Mouse (Mus musculus) neural tube, embryonic 14.5 days (tissue): ENCODE results near the gene Pusl1. TPM values are rescaled to one million over a fixed set of nuclear protein-coding genes. Genes with fewer than 3 reads are reported as not detected.

Experiments used
- ATAC-seq: fragments of 200-750 bp; cut with Nextera tagmentation; 2 replicates; pipeline ENCODE4 v1.8.0; 2017; ENCODE audit warnings: low read depth, mild to moderate bottlenecking, moderate TSS enrichment, moderate library complexity
- H3K27ac ChIP-seq: fragments of 300-500 bp; sonication (generic); 2 replicates; pipeline ENCODE4 v1.5.1; 2014; ENCODE audit warnings: low read depth, mild to moderate bottlenecking, control low read depth, low read length, moderate library complexity, mixed read lengths
- H3K27me3 ChIP-seq: fragments of 300-500 bp; sonication (generic); 2 replicates; pipeline ENCODE4 v1.6.1; 2014; ENCODE audit warnings: low read length; ENCODE audit not compliant: control insufficient read depth, insufficient read depth
- H3K36me3 ChIP-seq: fragments of 300-500 bp; sonication (generic); 2 replicates; pipeline ENCODE4 v1.6.1; 2014; ENCODE audit warnings: low read length, mixed read lengths; ENCODE audit not compliant: control insufficient read depth, insufficient read depth
- H3K4me1 ChIP-seq: fragments of 300-500 bp; sonication (generic); 2 replicates; pipeline ENCODE4 v1.6.1; 2014; ENCODE audit warnings: low read length; ENCODE audit not compliant: control insufficient read depth, insufficient read depth
- H3K4me2 ChIP-seq: fragments of 300-500 bp; sonication (generic); 2 replicates; pipeline ENCODE4 v1.6.1; 2014; ENCODE audit warnings: mild to moderate bottlenecking, low read depth, low read length, control low read depth
- H3K4me3 ChIP-seq: fragments of 300-500 bp; sonication (generic); 2 replicates; pipeline ENCODE4 v1.5.1; 2014; ENCODE audit warnings: low read depth, low read length, control low read depth, mixed read lengths
- H3K9ac ChIP-seq: fragments of 300-500 bp; sonication (generic); replicated peaks from 2 replicates; pipeline ENCODE4 v1.6.1; 2014; ENCODE audit warnings: low read depth, mild to moderate bottlenecking, control low read depth, low read length, mixed read lengths
- H3K9me3 ChIP-seq: fragments of 300-500 bp; sonication (generic); 2 replicates; pipeline ENCODE4 v1.6.1; 2016; ENCODE audit warnings: low read length; ENCODE audit not compliant: control insufficient read depth
- WGBS: fragments of 180-500 bp; shearing (Covaris S2); extraction: QIAGEN DNeasy Blood & Tissue Kit; methylation state at CpG from one replicate; pipeline ENCODE4 v1.1.7; 2014; 5-methylcytosine and 5-hydroxymethylcytosine counted together
- polyA plus RNA-seq: library from polyadenylated mRNA; unstranded; fragments of >200 nt; fragmentation: Nextera tagmentation; extraction: Ambion mirVana; gene quantifications from 2 replicates; pipeline ENCODE4 v1.2.1, GENCODE M21; 2014

Pusl1 gene
- polyA plus RNA-seq, 1 experiment from 2014 or later: 53.4 TPM

DNA sequence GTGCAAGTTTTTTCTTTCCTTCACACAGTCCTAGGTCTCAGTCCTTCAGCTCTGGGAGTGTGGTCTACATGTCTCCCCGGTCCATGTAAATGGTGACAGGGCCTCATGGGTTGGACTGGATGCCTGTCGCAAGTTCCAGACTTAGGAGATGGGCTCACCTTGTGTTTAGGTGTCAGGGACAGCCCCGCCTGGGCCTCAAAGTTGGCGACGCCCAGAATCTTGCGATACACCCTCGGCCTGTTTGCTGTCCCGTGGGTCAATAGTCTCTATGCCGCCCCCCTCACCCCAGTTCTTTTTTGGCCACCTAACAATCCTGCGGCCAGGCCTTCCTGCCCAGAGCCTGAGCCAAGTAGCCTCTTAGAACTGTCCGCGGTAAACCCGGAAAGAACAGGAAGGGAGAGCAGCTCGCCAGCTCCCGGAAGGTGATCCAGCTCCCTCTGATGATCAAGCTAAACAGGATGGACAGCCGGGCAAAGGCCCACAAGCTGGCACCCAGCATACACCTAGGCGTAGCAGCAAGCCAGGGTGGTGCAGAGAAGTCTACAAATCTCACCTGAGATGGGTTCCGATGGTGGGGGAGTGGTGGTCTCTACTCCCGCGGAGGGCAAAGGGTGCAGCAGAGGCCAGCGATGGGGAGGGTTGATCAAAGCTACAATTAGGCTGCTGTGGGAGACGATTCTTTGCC, 22.8 kb downstream of the Pusl1 start:
- peak overlapping the region; percentile 89 for H3K4me2 ChIP-seq
- H3K36me3 ChIP-seq: peaks cover 27% of the 10 kb centered on the region
- H3K9me3 ChIP-seq: no peaks in the 10 kb centered on the region
- H3K27me3 ChIP-seq: no peaks in the 10 kb centered on the region
- peak overlapping the region; percentile 69 for H3K4me3 ChIP-seq
- ATAC-seq: peak; percentile 60
- H3K4me1 ChIP-seq: peaks cover 14% of the 10 kb centered on the region; the same call in 1 of the 2 replicates
- H3K9ac ChIP-seq: peak overlapping the region; percentile 72
- no peak overlapping the region; the same call in 1 of the 2 replicates for H3K27ac ChIP-seq
- 12% methylated on average over 22 of the region's 22 CpGs for WGBS

DNA sequence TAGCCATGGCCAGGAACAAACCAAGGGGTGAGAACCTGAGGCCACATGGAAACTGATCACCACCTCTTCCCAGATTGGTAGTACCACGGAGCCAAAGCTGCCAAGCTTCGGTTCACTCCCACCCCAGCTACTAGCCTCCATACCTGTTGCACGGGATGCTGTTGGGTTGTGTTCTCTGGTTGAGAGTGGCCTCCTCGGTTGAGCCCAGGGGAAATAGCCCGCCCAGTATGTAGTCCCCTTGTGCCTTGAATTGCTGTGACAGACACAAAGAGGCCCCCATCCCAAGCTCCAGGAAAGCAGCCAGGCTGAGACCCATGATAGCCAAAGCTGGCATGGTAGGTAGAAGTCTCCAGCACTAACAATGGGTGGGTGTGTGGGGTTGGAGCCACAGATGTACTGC, 28.6 kb downstream of the Pusl1 start, which contains the start of gene Tas1r3:
Gene Tas1r3, minus strand, starts transcription at position 362 of the 400 bp plus-strand sequence.
- Histone ChIP-seq H3K36me3 (peaks cover 42% of the 10 kb centered on the region), H3K4me2 (no peak within 1 kb of the TSS), H3K27ac (no peak within 1 kb of the TSS), H3K27me3 (no peaks in the 10 kb centered on the region), H3K9me3 (no peaks in the 10 kb centered on the region), H3K4me3 (no peak within 1 kb of the TSS), H3K9ac (no peak within 1 kb of the TSS), H3K4me1 (no peaks in the 10 kb centered on the region)
- WGBS: 80% methylated on average over 5 of the region's 5 CpGs
- no peak for ATAC-seq

DNA sequence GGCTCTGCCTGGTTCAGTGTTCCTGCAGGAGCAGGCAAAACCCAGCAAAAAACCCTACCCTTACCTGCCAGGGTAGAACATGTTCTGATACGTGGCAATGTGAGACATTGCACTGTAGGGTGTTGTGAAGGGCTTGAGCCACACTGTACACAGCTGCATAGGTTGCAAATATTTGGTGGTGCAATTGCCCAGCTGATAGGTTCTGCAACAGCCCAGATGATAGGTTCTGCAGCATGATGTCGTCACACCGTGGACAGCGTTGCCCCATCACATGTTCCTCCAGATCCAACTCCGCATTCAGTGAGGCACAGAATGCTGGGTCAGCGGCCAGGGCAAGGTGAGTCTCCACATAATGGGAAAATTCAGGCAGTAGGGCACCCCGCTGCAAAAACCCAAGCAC, 29.8 kb downstream of the Pusl1 start:
- whole genome bisulfite sequencing: 95% methylated on average over 7 of the region's 7 CpGs
- H3K9me3 ChIP-seq: no peaks in the 10 kb centered on the region
- H3K27ac ChIP-seq: no peak overlapping the region
- no peak overlapping the region for H3K9ac ChIP-seq
- H3K4me2 ChIP-seq: no peak overlapping the region
- no peaks in the 10 kb centered on the region for H3K27me3 ChIP-seq
- peaks cover 49% of the 10 kb centered on the region for H3K36me3 ChIP-seq
- ATAC-seq: no peak
- H3K4me3 ChIP-seq: no peak overlapping the region
- H3K4me1 ChIP-seq: no peaks in the 10 kb centered on the region

DNA sequence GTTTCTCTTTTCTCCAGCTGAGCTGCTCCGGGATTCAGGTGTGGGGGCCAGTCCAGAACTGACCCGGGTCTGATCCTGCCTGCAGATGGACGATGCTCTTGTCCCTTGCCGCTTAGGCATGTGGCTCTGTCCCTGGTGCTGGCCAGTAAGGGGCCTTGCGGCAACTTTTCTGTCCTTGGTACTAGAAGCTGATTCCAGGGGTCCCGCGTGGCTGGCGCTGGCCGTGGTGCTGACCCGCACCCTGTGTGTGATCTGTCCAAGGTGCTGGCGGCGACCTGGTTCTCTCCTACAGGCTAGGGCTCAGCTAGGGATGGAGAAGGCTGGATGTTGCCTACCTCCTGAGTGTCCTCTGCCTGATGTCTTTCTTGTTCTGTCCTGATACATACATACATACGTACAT, 32.3 kb downstream of the Pusl1 start:
- no peak overlapping the region for H3K9ac ChIP-seq
- WGBS: 33% methylated on average over 13 of the region's 13 CpGs
- no peaks in the 10 kb centered on the region for H3K4me1 ChIP-seq
- H3K4me3 ChIP-seq: no peak overlapping the region
- no peak overlapping the region for H3K4me2 ChIP-seq
- H3K27ac ChIP-seq: no peak overlapping the region
- no peaks in the 10 kb centered on the region for H3K27me3 ChIP-seq
- H3K36me3 ChIP-seq: peaks cover 59% of the 10 kb centered on the region
- H3K9me3 ChIP-seq: no peaks in the 10 kb centered on the region
- ATAC-seq: no peak

DNA sequence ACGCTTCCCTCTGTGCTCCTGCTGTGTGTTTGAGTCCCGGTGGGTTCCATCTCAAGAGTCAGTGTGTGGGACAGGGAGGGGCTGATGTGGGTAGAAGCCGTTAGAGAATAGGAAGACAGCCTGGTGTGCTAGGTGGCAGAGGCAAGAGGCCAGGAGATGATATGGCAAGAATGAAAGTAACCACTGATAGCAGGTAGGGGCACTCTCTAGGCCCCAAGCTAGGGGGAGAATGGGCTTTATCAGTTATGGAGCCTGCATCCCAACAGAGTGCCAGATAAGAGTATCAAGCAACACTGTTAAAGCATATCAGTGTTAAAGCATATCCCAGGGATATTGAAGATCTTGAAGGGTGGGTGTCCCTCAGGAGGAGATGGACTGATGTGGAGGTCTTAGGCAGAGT, 34.7 kb downstream of the Pusl1 start:
- no peak overlapping the region for H3K4me3 ChIP-seq
- no peaks in the 10 kb centered on the region for H3K4me1 ChIP-seq
- ATAC-seq: no peak
- H3K9ac ChIP-seq: no peak overlapping the region
- H3K36me3 ChIP-seq: peaks cover 59% of the 10 kb centered on the region
- H3K27me3 ChIP-seq: no peaks in the 10 kb centered on the region
- H3K9me3 ChIP-seq: no peaks in the 10 kb centered on the region
- WGBS: 91% methylated on average over 3 of the region's 3 CpGs
- H3K4me2 ChIP-seq: no peak overlapping the region
- no peak overlapping the region for H3K27ac ChIP-seq

DNA sequence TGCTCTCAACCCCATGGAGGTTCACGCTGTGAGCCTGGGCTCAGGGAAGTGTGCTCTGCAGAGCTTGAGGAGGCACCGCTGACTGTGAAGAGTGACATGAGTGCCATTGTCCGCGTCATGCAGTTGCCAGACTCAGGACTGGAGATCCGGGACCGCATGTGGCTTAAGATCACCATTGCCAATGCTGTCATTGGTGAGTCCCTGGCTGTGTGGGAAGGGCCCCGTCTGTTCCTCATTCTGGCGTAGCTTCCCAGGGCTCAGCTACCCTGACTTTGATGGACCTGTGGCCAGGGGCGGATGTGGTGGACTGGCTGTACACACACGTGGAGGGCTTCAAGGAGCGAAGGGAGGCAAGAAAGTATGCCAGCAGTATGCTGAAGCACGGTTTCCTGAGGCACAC, 35.5 kb downstream of the Pusl1 start:
- Histone ChIP-seq H3K9me3 (no peaks in the 10 kb centered on the region), H3K9ac (no peak overlapping the region), H3K36me3 (peaks cover 54% of the 10 kb centered on the region), H3K27ac (no peak overlapping the region), H3K27me3 (no peaks in the 10 kb centered on the region), H3K4me1 (no peaks in the 10 kb centered on the region), H3K4me3 (no peak overlapping the region), H3K4me2 (no peak overlapping the region)
- WGBS: 94% methylated on average over 12 of the region's 12 CpGs
- ATAC-seq: no peak

DNA sequence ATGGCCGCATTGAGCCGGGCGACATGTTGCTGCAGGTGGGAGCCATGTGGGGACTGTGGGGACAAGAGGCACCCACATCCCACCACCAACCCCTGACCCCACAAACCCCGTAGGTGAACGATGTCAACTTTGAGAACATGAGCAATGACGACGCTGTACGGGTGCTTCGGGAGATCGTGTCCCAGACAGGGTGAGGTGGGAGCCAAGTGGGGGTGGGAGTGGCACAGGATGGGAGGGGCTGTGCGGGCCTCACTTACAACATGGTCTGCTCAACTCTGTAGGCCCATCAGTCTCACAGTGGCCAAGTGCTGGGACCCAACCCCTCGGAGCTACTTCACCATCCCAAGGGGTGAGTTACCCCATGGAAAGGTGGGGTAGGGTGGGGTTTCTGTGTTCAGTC, 36.6 kb downstream of the Pusl1 start:
- Histone ChIP-seq H3K4me2 (no peak overlapping the region), H3K27me3 (no peaks in the 10 kb centered on the region), H3K9me3 (no peaks in the 10 kb centered on the region), H3K27ac (no peak overlapping the region), H3K36me3 (peaks cover 44% of the 10 kb centered on the region), H3K4me1 (peaks cover 4% of the 10 kb centered on the region; the same call in 1 of the 2 replicates), H3K9ac (no peak overlapping the region), H3K4me3 (no peak overlapping the region)
- ATAC-seq: 0 out of 2 replicates have a peak, but pooled peaks have one; percentile 16
- WGBS: 99% methylated on average over 12 of the region's 12 CpGs

DNA sequence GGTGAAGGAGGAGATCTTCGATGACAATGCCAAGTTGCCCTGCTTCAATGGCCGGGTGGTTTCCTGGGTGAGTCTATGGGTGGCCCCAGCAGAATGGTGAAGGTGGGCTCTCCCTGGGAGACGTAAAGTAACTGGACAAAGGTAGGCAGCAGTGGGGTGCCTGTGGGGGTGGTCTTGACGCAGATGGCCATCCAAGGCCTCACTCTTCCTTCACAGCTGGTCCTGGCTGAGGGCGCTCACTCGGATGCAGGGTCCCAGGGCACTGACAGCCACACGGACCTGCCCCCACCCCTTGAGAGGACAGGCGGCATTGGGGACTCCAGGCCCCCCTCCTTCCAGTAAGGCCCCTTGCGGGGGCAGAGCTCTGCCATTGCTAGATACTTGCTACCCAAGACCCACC, 38.2 kb downstream of the Pusl1 start:
- Histone ChIP-seq H3K9me3 (no peaks in the 10 kb centered on the region), H3K4me1 (peaks cover 19% of the 10 kb centered on the region), H3K36me3 (peaks cover 37% of the 10 kb centered on the region), H3K9ac (no peak overlapping the region), H3K27me3 (no peaks in the 10 kb centered on the region), H3K4me3 (no peak overlapping the region), H3K27ac (no peak overlapping the region), H3K4me2 (no peak overlapping the region)
- no peak for ATAC-seq
- 93% methylated on average over 9 of the region's 9 CpGs for WGBS

DNA sequence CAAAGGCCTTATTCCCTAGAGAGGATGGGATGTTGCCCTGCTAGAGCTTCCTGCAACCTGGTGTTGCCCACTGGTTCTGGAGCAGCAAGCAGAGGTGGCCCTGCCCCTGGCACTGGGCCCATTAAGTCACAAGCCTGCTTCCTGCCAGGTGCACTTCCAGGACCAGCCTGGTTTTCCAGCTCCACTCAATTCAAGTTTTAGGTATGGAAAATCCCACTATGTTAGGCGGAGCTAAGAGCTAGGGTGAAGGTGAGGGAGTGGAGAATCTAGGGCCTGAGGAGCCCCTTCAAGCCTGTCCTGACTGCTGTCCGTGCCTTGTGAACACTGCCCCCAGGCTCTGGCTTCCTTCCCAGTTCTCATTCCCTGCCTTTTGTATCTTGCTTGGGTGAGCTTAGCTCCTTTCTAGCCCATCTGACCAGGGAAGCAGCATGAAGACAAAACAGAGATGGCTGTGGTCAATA, 39.6 kb downstream of the Pusl1 start:
- no peak overlapping the region for H3K4me2 ChIP-seq
- ATAC-seq: no peak
- WGBS: 80% methylated on average over 2 of the region's 2 CpGs
- no peaks in the 10 kb centered on the region for H3K9me3 ChIP-seq
- no peak overlapping the region for H3K9ac ChIP-seq
- H3K36me3 ChIP-seq: peaks cover 24% of the 10 kb centered on the region
- H3K27me3 ChIP-seq: no peaks in the 10 kb centered on the region
- peaks cover 25% of the 10 kb centered on the region for H3K4me1 ChIP-seq
- no peak overlapping the region for H3K4me3 ChIP-seq
- H3K27ac ChIP-seq: no peak overlapping the region
